12 mouse cellular contexts compared by ENCODE assay signal in the genomic region with DNA sequence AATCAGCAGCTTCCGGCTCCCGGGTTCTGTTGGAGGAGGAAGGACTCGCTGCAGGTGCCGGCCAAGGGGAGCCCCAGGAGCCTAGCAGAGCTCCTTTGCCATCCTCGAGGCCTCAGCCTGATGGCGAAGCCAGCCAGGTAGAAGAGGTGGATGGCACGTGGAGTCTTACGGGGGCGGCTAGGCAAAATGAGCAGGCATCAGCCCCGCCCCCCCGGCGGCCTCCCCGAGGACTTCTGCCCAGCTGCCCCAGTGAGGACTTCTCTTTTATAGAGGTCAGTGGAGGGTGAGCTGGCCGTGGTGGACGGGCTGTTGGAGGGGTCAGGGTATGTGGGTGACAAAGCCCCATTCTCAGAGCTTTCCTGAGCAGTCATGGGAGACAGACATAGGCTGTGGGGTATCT.
"Had no signal": no experiment of that assay in that cellular context is flagged by ENCODE, and none has a peak within 500 bp of the region (broad histone marks: within the 10 kb centered on the region; RNA-seq: fewer than 3 reads in every experiment).

No protein-coding gene starts in this region.

- H3K4me2 ChIP-seq: intestine, embryonic 15.5 days; liver, embryonic 13.5 days had no signal

- H3K9ac ChIP-seq: intestine, embryonic 15.5 days; liver, embryonic 13.5 days; liver, postnatal 0 days had no signal

- DNase-seq: kidney, adult 2 months; liver; liver, embryonic 13.5 days; liver, postnatal 0 days; midbrain, embryonic 14.5 days; retina, postnatal 1 day; right cerebral cortex, postnatal 4 days; spleen, adult 18-20 months; thymus, adult 18-20 months; thymus, postnatal 14 days had no signal

- ATAC-seq: intestine, embryonic 15.5 days; liver, postnatal 0 days had no signal

- H3K27ac ChIP-seq: intestine, embryonic 15.5 days; liver, embryonic 13.5 days had no signal

- H3K4me3 ChIP-seq: intestine, embryonic 15.5 days; liver, embryonic 13.5 days; myocyte had no signal

- H3K27me3 ChIP-seq: intestine, embryonic 15.5 days; liver, embryonic 13.5 days had no signal

- H3K9me3 ChIP-seq: intestine, embryonic 15.5 days; liver, embryonic 13.5 days had no signal
